Mouse (Mus musculus) testis, adult 2 months (tissue): Measurements from ENCODE around the gene Alk. TPM values are rescaled to one million over a fixed set of nuclear protein-coding genes. Genes with fewer than 3 reads are reported as not detected.

Experiments
- H3K27ac ChIP-seq: fragments of 200-500 bp; 2 replicates; pipeline ENCODE4 v1.5.1; 2012; ENCODE audit warnings: low read depth, low read length; ENCODE audit not compliant: control insufficient read depth, insufficient read depth
- H3K27me3 ChIP-seq: fragments of 200-500 bp; 2 replicates; pipeline ENCODE4 v1.6.1; 2012; ENCODE audit warnings: mild to moderate bottlenecking, low read length, moderate library complexity; ENCODE audit not compliant: control insufficient read depth, insufficient read depth
- H3K36me3 ChIP-seq: fragments of 200-500 bp; 2 replicates; pipeline ENCODE4 v1.6.1; 2012; ENCODE audit warnings: mild to moderate bottlenecking, low read length; ENCODE audit not compliant: control insufficient read depth, insufficient read depth
- H3K4me1 ChIP-seq: fragments of 200-500 bp; 2 replicates; pipeline ENCODE4 v1.6.1; 2012; ENCODE audit warnings: low read length; ENCODE audit not compliant: control insufficient read depth, insufficient read depth
- H3K4me3 ChIP-seq: fragments of 200-500 bp; 2 replicates; pipeline ENCODE4 v1.5.1; 2012; ENCODE audit warnings: low read depth, mild to moderate bottlenecking, low read length, moderate library complexity, mixed read lengths; ENCODE audit not compliant: control insufficient read depth
- CTCF ChIP-seq: fragments of 200-500 bp; IDR thresholded peaks from 2 replicates; pipeline ENCODE4 v1.5.1; 2012; ENCODE audit warnings: low read depth, mild to moderate bottlenecking, inconsistent platforms, low read length, moderate library complexity; ENCODE audit not compliant: control insufficient read depth, insufficient read depth, insufficient replicate concordance
- POLR2A ChIP-seq: fragments of 200-500 bp; IDR thresholded peaks from 2 replicates; pipeline ENCODE4 v1.6.1; 2012; ENCODE audit warnings: low read depth, mild to moderate bottlenecking, inconsistent platforms, low read length, moderate library complexity; ENCODE audit not compliant: control insufficient read depth
- polyA plus RNA-seq: library from polyadenylated mRNA; depleted of rRNA; stranded (reverse); fragments of >200 nt; gene quantifications from 2 replicates; pipeline ENCODE4 v1.2.3, GENCODE M21; 2012

The Alk gene
- polyA plus RNA-seq, 1 experiment = 0.54 TPM

DNA sequence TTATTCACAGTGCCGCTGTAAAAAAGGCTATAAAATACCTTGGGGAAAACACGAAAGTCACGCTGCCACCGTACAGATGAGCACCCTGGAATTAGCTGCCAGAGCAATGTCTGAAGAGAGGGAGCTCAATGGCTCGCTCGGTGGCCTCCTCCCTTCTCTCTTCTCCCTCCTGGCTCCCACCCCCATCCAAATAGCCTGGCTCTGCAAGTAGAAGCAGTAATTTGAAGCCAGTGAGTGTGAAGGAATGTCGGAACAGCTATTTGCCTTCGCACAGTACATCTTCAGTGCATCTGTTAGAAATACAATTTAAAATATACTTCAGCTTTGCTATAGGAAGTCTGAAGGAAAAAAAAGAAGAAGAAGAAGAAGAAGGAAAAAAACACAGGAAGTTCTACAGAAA, 208.5 kb downstream of the Alk start:
- Histone ChIP-seq H3K4me3 (no peak overlapping the region), H3K4me1 (no peaks in the 10 kb centered on the region), H3K27ac (no peak overlapping the region), H3K27me3 (no peaks in the 10 kb centered on the region), H3K36me3 (no peaks in the 10 kb centered on the region)
- no peak for TF ChIP-seq POLR2A
- no peak for TF ChIP-seq CTCF

DNA sequence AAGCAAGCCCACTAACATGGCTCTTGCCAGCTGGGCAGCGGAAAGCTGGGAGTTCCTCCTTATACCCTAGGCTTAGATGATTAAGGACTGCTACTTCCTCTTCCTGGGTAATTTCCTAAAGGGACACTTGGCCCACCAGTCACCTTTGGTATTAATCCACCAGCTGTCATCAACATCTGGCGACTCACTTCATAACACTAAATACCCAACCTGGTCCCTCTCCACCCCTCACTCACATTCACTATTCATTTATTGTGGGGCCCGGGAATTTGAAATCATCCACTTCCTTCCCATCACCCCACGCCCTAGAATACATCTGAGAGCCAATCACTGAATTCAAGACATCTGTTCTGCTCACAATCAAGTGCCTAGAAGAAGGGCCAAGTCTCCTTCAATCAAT, 235.4 kb downstream of the Alk start:
- H3K36me3 ChIP-seq = no peaks in the 10 kb centered on the region
- H3K4me3 ChIP-seq = no peak overlapping the region
- no peaks in the 10 kb centered on the region for H3K27me3 ChIP-seq
- TF ChIP-seq CTCF = no peak
- no peak for TF ChIP-seq POLR2A
- no peak overlapping the region for H3K27ac ChIP-seq
- no peaks in the 10 kb centered on the region for H3K4me1 ChIP-seq

DNA sequence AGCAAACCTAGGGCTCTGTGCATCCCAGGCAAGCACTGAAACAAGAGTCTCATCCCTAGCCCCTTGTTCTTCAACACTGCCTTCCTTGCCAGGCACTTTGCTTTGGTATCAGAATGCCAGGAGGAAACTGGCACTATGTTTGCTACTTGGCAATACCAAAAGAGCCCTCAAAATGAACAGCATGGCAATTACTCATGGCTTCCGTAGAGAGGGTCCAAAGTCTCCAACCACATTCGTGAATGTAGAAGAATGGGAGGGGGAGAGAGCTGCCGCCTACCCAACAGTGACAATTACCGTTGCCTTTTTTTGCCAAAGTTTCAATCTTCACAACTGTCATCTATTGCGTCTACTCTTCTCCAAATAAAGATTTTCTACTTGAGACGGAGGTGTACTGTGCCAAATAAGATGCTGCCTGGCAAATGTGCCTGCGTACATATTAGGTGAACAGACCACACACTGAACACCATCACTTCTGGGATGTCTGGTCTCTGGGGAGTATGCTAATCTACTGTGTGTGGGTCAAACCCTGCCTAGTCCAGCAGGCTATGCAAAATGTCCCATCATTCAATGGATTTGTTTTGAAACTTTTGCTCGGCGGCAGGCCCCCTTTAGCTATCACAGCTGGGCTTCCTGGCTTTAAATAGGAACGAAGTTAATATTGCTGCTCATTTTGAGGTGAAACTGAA, 241.5 kb downstream of the Alk start:
- H3K27me3 ChIP-seq = no peaks in the 10 kb centered on the region
- no peak overlapping the region for H3K27ac ChIP-seq
- TF ChIP-seq CTCF (no peak), POLR2A (no peak)
- no peaks in the 10 kb centered on the region for H3K4me1 ChIP-seq
- H3K36me3 ChIP-seq = no peaks in the 10 kb centered on the region
- no peak overlapping the region for H3K4me3 ChIP-seq

DNA sequence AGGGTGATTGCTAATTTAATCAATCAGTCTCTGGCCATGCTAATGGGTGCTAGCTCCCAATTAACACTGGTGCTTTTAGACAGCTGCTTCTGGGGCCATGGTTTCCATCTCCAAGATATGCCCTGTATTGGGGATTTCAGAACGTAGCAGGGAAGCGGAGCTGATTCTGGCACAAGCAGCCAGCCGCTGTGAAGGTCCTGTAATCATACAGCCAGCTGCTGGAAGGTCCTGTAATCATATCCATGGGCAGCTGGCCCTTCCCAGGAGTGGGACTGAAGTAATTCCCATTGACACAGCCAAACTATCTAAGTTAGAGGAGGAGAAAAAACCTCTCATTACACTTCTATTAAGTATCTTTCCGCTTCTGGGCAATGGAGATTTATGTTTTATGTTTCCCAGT, 242.5 kb downstream of the Alk start:
- Histone ChIP-seq H3K27ac (no peak overlapping the region), H3K4me3 (no peak overlapping the region), H3K36me3 (no peaks in the 10 kb centered on the region), H3K4me1 (no peaks in the 10 kb centered on the region), H3K27me3 (no peaks in the 10 kb centered on the region)
- TF ChIP-seq POLR2A (no peak), CTCF (no peak)

DNA sequence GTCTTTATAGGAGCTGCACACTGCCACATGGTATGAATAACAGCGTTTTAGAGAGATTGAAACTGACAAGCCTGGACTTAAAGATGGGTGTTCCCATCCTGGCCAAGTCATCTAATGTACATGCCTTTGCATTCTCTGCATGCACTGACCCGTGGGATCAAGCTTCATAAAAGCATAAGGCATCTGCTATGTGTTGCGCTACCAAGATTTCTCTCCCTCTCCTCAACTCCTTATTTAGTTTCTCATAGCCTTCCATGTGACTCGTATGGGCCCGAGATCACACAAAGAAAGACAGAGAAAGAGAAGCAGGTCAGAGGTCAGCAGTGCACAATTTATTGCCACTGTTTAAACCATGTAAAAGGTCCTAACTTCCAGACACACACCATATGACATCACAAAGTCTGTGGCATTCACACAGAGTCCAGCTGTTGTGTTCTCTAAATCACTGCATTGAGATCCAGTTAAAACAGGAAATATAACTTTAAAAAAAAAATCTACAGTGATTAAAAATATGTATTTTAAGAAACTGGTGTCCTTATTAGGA, 247.6 kb downstream of the Alk start:
- no peaks in the 10 kb centered on the region for H3K36me3 ChIP-seq
- H3K4me3 ChIP-seq = no peak overlapping the region
- H3K4me1 ChIP-seq = no peaks in the 10 kb centered on the region
- TF ChIP-seq CTCF (no peak), POLR2A (no peak)
- no peaks in the 10 kb centered on the region for H3K27me3 ChIP-seq
- H3K27ac ChIP-seq = no peak overlapping the region

DNA sequence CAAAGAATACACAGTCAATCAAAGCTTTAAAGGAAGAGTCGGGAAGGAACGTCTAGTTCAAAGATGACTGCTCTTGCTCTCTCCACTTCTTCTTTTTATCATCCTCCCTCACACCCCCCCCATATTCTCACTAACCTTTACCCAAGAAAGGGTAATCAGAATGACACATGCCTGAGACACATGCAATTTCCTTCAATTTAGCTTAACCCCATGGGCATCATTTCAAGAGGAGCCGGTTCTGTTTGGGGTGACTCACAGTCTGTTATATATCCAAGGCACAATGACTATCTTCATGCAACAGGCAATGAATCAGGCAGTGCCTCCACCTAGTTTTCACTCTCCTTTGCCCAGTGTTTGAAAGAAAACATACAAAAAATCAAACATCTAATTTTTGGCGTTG, 265.0 kb downstream of the Alk start:
- Histone ChIP-seq H3K27ac (no peak overlapping the region), H3K4me1 (no peaks in the 10 kb centered on the region), H3K36me3 (no peaks in the 10 kb centered on the region), H3K27me3 (no peaks in the 10 kb centered on the region), H3K4me3 (no peak overlapping the region)
- TF ChIP-seq POLR2A (no peak), CTCF (no peak)

DNA sequence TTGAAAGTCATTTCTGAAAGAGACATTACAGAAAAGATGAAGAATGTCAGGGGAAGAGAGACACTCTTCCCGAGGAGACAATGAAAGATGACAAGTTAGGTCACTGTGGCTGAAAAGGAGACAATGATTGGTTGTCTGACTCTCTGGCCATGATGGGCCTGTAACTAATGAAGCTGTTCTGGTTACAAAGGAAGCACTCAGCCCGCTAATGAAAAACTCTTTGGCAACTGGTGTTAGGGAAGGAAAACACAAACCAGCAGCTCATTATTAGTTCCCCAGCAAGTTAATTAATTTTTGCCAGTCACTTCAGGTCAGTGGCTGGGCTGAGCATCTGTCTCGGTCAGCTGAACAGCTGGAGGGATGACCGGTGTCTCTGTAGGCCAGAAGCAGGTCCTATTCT, 271.5 kb downstream of the Alk start:
- no peak overlapping the region for H3K27ac ChIP-seq
- no peaks in the 10 kb centered on the region for H3K27me3 ChIP-seq
- H3K36me3 ChIP-seq = no peaks in the 10 kb centered on the region
- no peaks in the 10 kb centered on the region for H3K4me1 ChIP-seq
- no peak for TF ChIP-seq POLR2A
- no peak for TF ChIP-seq CTCF
- H3K4me3 ChIP-seq = no peak overlapping the region

DNA sequence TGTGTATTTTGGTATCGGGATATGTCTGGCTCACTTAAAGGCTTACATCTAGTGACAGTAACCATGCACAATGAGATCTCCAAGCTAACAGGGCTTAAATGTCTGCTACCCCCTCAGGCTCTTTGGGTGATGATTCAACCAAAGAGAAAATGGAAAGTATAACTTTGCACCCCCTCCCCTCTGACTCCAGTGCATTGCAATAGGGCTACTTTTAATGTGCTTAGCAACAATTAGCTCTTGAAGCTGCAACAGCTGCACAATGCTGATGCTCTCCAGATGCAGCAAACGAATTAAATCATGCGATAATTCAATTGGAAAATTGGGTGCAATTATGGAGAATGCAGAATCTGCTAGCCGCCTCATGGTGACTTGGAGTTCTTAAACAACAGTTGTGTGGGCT, 278.5 kb downstream of the Alk start:
- Histone ChIP-seq H3K4me3 (no peak overlapping the region), H3K27ac (no peak overlapping the region), H3K36me3 (no peaks in the 10 kb centered on the region), H3K4me1 (no peaks in the 10 kb centered on the region), H3K27me3 (no peaks in the 10 kb centered on the region)
- TF ChIP-seq CTCF (no peak), POLR2A (no peak)
